Mouse (Mus musculus) liver (tissue): ENCODE results near the gene Lrrc1.

ENCODE experiments used
- DNase-seq: peaks from one replicate; pipeline ENCODE4 v3.0.0-alpha.2; 2020; ENCODE audit warnings: mixed read lengths

Gene Lrrc1

GRCm38 (mm10) chr9:77420200-77420585 lies 124.5 kb downstream of the Lrrc1 start:
- peak; percentile 34 for DNase-seq

DNA sequence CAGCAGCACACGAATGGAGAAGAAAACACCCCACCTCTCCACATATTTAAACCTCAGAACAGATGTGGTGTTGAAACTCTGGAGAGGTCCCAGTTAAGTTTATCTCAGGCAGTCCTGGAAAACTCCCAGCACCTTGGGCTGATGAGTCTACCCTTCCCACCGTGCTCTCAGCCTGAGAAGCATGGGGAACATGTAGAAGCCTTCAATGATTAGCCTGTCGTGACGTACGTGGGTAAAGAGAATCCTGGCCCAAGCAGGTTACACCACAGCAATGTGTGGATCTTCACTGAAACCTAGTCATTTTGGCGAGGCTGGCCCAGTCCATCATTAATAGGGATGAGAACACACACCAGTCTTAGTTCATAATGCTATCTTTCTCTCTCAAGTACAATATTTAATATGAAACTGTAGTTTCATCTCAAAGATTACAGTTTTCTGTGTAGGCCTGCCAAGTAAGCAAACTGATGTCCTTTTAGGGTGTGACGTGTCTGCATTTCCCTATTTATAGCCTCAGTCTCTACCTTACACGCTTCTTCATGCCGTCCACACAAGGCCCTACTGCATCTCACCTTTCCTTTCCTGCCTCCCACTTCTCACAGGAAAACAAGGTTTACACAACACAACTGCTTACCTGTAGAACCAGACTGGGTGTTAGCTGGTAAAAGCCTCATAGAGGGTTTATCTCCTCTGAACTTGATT lies 125.0 kb downstream of the Lrrc1 start:
- no peak for DNase-seq

- peak; percentile 48 for DNase-seq
Measured at GRCm38 (mm10) chr9:77418800-77419199, 125.9 kb downstream of the Lrrc1 start.

DNA sequence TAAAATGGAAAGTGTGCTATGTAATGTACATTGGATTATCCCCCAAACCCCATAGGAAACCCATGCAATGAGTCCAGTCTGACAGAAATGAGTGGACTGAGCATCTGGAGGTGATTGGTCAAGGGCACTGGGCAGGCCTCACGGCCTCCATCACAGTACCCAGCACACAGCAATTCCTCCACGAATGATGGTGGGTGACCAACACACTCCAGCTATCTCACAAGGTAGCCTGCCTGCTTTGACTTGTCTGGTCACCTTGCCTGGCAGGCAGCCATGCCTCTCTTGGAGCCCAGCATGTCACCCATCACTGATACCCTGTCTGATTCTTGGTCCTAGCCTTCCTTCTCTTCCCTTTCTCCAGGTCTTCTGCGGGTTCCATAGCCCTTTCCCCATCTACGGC lies 128.2 kb downstream of the Lrrc1 start:
- no peak for DNase-seq

GRCm38 (mm10) chr9:77416002-77416401 lies 128.7 kb downstream of the Lrrc1 start:
- no peak for DNase-seq

DNA sequence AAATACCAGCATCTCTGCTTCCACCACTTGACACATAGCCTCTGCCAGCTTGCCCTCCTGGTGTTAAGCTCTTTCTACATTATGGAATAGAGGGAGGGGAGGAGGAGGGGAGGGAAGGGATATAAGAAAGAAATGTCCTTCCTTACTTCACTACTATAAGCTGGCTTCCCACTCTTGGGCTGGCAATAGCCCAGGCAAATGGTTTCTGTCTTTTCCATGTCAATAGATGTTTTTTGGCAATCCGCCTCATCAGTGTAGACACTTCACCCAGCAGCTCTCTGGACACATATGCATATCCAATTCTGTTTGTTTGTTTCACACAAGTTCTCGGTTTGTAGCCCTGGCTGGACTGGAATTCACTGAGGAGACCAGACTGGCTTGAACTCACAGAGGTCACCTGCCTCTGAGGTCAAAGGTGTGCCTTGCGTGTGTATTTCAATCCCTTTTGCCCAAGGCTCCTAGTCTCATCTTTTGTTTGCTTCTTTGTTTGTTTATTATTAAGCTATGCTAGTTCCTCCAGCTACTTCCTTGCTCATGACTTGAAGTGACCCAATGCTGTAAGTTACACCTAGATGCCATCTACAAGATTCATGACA lies 132.7 kb downstream of the Lrrc1 start:
- DNase-seq: no peak

DNA sequence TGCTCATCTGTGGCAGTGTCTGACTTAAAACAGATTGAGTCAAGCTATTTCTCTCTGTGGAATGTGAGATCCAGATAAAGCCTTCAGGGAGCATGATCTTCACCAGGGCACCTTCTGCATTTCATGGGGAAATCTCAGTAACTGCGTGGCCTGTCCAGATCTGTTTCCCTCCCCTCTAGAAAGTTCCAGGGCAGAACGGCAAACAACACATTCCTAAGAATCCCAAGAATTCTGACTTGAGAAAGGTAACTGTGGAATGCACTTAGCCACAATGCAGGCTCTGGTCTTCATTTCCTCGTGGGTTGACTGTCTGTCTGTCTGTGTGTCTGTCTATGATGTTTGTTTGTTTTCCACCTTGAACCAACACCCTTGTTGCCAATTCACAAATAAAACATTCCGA lies 133.7 kb downstream of the Lrrc1 start:
- DNase-seq: no peak

- DNase-seq: no peak
Measured at GRCm38 (mm10) chr9:77410524-77410923, 134.1 kb downstream of the Lrrc1 start.

DNA sequence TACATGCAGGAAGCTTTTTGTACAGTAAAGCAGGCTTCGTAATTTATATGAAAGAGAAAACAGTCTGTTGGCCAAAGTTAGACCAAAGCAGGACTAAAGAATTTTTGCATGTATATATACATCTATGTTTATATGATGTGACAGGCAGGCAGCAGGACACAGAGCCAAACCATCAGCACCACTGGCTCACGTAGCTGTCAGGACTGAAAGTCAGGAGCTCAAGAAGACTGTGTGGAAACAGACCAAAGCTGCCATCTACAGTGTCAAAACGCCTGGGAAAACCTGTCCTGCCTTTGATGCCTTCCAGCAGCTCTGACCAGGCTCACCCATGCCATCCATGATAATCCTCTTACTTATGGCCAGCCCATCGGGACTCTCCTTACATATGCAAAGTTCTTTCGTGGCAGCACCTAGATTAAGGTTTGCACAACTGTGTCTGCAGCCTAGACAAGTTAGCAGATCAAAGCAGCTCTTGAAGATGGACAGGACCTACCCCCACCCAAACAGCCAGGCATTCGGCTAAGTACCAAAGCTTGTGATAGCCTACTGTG lies 136.5 kb downstream of the Lrrc1 start:
- DNase-seq: no peak

- peak; percentile 73 for DNase-seq
Measured at GRCm38 (mm10) chr9:77406906-77407305, 137.8 kb downstream of the Lrrc1 start.

- no peak for DNase-seq
Measured at GRCm38 (mm10) chr9:77404458-77404857, 140.2 kb downstream of the Lrrc1 start.

DNA sequence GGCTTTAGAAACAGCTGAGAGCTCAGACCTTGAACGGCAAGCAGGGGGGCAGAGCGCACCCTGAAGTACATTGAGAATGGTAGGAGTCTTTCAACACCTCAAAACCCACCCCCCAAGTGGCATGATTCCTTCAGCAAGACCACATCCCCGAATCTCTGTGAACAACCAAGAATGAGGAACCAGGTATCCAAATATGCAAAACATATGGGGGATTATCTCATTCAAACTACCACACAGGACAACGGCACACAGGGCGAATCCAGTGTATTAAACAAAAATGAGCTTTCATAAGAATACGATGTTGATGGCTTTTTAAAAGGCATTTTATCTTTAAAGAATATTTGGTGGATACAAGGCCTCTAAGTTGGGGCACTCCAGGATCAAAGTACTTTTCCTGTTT lies 140.7 kb downstream of the Lrrc1 start:
- DNase-seq: no peak

GRCm38 (mm10) chr9:77402971-77403370 lies 141.7 kb downstream of the Lrrc1 start:
- no peak for DNase-seq

- no peak for DNase-seq
Measured at GRCm38 (mm10) chr9:77399801-77400200, 144.9 kb downstream of the Lrrc1 start.

DNA sequence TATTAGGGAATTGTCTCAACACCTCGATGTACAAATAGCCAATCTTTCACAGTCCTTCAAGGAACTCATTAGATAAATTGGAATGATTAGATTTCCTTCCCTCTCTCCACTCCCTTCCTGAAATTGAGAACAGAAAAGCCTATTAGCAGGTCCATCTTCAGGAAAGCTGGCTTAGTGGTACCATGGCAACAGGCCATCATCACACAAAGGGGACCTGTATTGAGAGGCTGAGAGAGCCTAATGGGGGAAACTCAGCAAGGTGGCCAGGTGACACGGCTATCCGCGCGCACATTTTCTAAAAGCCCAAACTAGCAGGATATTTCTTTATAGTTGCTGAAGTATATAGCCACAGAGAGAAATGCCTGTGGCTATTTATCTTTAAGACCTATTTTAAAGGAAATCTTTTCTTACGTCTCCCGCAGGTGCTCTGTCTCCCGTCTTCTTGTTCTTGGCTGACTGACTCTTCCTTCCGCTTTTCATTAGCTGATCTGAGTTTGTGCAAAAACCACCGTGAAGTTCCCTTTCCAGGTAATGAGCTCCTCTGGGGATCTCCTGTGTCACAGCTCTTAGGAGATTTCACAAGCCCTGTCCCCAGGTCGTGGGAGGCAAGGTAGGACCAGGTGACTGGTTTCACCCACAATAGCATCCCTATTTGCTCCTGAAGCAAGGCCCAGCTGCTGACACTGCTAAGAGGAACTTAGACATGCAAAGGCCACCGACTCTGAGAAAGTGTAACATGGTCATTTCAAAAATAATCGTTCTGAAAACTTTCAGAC lies 145.6 kb downstream of the Lrrc1 start:
- no peak for DNase-seq

DNA sequence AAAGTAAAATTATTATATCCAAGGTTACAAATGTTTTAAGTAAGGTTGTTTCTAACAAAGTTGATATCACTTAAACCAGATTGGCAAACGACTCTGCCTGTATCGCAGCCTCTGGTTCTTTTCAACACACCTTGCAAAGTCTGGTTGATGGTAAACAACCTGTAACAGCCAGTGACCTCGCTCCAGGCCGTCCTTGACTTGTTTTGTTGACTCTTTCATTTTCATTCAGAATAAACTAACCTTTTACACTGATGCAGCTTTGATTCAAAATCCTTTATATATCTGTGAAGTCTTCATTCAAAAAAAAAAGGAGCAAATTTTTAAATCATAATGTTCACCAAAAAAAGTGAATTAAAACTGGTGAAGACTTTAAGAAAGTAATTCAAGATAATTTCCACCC lies 147.6 kb downstream of the Lrrc1 start:
- DNase-seq: no peak

- DNase-seq: no peak
Measured at GRCm38 (mm10) chr9:77391248-77391647, 153.4 kb downstream of the Lrrc1 start.

- no peak for DNase-seq
Measured at GRCm38 (mm10) chr9:77388956-77389355, 155.7 kb downstream of the Lrrc1 start.

DNA sequence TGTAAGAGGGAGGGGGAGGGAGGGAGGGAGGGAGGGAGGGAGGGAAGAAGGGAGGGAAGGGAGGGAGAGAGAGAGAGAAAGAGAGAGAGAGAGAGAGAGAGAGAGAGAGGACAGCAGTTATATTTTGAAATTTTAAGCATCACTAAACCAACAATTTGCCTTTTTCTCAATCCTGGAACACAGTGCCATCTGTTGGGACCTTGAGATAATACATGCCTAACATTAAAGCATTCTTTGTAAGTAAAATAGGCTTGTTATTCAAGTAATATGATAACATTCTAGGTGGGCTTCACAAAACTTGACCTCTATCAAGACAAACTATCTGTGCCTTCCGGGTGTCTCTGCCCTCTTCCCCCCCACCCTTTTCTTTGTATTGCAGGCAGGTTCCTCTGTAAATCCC lies 157.9 kb downstream of the Lrrc1 start:
- no peak for DNase-seq

GRCm38 (mm10) chr9:77385611-77386010 lies 159.1 kb downstream of the Lrrc1 start:
- DNase-seq: no peak

DNA sequence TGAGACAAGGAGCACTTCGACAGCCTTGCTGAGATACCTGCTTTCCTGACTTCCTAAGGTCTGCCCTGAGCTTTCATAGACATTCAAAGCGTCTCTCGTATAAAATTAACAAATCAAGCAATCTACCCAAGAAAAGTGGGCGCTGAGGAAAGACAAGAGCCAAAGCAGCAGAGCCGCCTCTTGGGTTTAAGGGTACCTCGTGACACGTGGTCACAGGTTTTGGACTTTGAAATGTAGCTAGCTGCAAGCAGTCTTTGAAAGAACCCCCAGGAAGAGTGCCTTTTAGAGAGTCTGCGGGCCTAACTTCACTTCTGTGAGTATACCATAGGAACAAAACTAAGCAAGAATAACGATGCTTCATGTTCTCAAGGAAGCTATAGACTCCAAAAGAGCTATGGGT lies 160.0 kb downstream of the Lrrc1 start:
- DNase-seq: no peak

- DNase-seq: no peak
Measured at GRCm38 (mm10) chr9:77383951-77384350, 160.7 kb downstream of the Lrrc1 start.

- no peak for DNase-seq
Measured at GRCm38 (mm10) chr9:77382514-77382913, 162.2 kb downstream of the Lrrc1 start.

GRCm38 (mm10) chr9:77381565-77381964 lies 163.1 kb downstream of the Lrrc1 start:
- DNase-seq: peak; percentile 65
